Mouse (Mus musculus) liver, adult 2 months (tissue): ENCODE data around the gene Wnt2.

Experiments used
- CTCF ChIP-seq: fragments of 200-500 bp; IDR thresholded peaks from 2 replicates; pipeline ENCODE4 v1.5.1; 2011; ENCODE audit warnings: low read depth, low read length, control low read depth
- POLR2A ChIP-seq: fragments of 200-500 bp; IDR thresholded peaks from 2 replicates; pipeline ENCODE4 v1.6.1; 2011; ENCODE audit warnings: low read length, control low read depth; ENCODE audit not compliant: insufficient read depth; ENCODE audit errors: extremely low read depth

DNA sequence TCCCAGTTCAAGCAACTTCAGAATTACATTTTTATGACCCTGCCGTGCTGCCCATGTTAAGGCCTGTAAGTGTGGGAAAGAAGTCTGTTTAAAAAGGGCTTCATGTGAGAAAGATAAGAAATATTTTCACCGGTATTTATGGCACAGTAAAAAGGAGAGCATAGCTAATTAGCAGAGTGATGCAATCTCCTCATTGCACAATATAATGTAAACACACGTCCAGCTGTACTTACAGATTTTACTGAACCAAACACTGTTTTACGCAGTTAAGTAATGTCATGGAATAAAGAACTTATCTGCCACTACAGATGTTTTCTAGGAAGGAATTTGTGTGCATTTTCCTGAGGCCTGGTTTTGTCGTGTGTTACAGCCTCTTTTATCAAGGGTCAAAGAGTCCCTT, 46.2 kb upstream of the Wnt2 start:
- TF ChIP-seq POLR2A: no peak
- TF ChIP-seq CTCF: no peak
